Mouse (Mus musculus): ENCODE results near the gene Mrps7. TPM values are rescaled to one million over a fixed set of nuclear protein-coding genes. Genes with fewer than 3 reads are reported as not detected.

The Mrps7 gene
- 46.6 and 50.5 TPM in 2 replicates for polyA plus RNA-seq (2012; rRNA removed)

- H3K27ac ChIP-seq (ENCODE audit: insufficient read depth, low read length): peak within 1 kb of the TSS; percentile 100
- TF ChIP-seq POLR2A (IDR thresholded peaks at IDR 0.05; ENCODE audit: extremely low read depth, insufficient read depth, low read length): peak; percentile 54; the same call in 1 of the 2 replicates
- no peak for TF ChIP-seq CTCF (IDR thresholded peaks at IDR 0.05; ENCODE audit: extremely low read depth, insufficient read depth, low read length)
- H3K4me3 ChIP-seq (ENCODE audit: insufficient read depth, low read length): peak within 1 kb of the TSS; percentile 83
- peaks cover 11% of the 10 kb centered on the region for H3K4me1 ChIP-seq (ENCODE audit: control insufficient read depth, insufficient read depth, low read length)
Measured at GRCm38 (mm10) chr11:115603476-115604303, at the start of gene Mrps7, which contains the start of gene Gga3. Gene Mrps7, plus strand, starts transcription at chr11:115603925. Gene Gga3, minus strand, starts transcription at chr11:115604051.

DNA sequence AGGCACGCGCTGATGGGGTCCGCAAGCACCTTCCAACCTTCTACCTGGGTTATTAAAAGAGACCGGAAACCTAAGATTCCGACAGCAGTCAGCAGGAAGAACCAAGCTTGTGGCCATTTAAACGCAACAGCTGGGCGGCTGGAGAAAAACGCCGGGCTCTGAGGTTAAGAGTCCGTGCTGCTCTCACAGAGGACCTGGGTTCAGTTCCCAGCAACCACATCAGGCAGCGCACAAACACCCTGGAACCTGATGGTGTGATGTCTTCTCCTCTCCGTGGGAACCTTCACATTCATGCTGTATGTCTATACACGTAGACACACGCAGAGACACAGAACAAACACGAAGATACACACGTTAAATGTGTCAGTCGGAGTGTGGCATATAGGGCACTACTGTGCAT lies 48.0 kb upstream of the Mrps7 start:
- TF ChIP-seq CTCF (IDR thresholded peaks at IDR 0.05; ENCODE audit: extremely low read depth, insufficient read depth, low read length): no peak
- no peak for TF ChIP-seq POLR2A (IDR thresholded peaks at IDR 0.05; ENCODE audit: extremely low read depth, insufficient read depth, low read length)
- Histone ChIP-seq H3K4me3 (ENCODE audit: insufficient read depth, low read length) (no peak overlapping the region), H3K4me1 (ENCODE audit: control insufficient read depth, insufficient read depth, low read length) (no peaks in the 10 kb centered on the region), H3K27ac (ENCODE audit: insufficient read depth, low read length) (no peak overlapping the region)

GRCm38 (mm10) chr11:115563406-115563805 lies 40.3 kb upstream of the Mrps7 start:
- peak overlapping the region; percentile 76 for H3K4me3 ChIP-seq (ENCODE audit: insufficient read depth, low read length)
- no peak overlapping the region for H3K27ac ChIP-seq (ENCODE audit: insufficient read depth, low read length)
- no peak for TF ChIP-seq CTCF (IDR thresholded peaks at IDR 0.05; ENCODE audit: extremely low read depth, insufficient read depth, low read length)
- no peak for TF ChIP-seq POLR2A (IDR thresholded peaks at IDR 0.05; ENCODE audit: extremely low read depth, insufficient read depth, low read length)

DNA sequence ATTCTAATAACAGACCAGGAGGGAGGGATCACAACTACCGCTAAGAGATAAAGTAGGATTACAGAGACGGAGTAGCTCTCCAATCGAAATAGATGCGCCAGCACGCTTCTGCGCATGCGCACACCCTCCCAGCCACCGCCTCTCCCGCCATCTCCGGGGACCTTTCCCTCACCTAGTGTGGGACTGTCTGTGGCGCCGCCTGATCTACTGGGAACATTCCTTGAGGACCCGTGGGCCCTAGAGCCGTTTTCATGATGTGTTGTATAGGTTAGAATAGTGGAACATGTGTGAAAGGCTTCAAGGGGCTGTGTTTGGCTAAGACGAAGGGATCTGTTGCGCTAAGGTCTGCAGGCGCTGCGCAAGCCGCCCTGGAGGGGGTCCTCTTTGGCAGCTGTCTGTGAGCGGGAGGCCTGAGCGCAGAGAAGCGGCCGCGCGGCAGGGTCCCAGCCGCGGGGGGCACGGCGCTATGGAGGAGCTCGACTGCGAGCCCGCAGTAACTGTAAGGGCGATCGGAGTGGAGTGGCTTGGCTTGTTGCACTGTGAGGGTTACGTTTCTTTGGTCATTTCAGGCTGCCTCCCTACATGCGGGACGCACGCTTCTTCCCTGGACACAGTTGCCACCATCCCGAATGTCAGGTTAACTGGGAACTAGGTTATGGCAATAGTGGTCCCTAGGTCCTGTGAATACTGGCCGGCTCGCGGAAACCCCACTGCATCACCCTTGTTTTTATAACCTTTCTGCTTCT lies 39.5 kb upstream of the Mrps7 start, which contains the start of gene Nup85:
TSS of gene Nup85 (plus strand) at position 371 of the 746 bp plus-strand sequence.
- TF ChIP-seq CTCF (IDR thresholded peaks at IDR 0.05; ENCODE audit: extremely low read depth, insufficient read depth, low read length) (no peak), POLR2A (IDR thresholded peaks at IDR 0.05; ENCODE audit: extremely low read depth, insufficient read depth, low read length) (peak; percentile 60)
- Histone ChIP-seq H3K27ac (ENCODE audit: insufficient read depth, low read length) (peak within 1 kb of the TSS; percentile 93), H3K4me3 (ENCODE audit: insufficient read depth, low read length) (peak within 1 kb of the TSS; percentile 76), H3K4me1 (ENCODE audit: control insufficient read depth, insufficient read depth, low read length) (no peaks in the 10 kb centered on the region)

More at GRCm38 (mm10) chr11:115563406-115563805, 40.3 kb upstream of the Mrps7 start:
- no peaks in the 10 kb centered on the region for H3K4me1 ChIP-seq (ENCODE audit: control insufficient read depth, insufficient read depth, low read length)

DNA sequence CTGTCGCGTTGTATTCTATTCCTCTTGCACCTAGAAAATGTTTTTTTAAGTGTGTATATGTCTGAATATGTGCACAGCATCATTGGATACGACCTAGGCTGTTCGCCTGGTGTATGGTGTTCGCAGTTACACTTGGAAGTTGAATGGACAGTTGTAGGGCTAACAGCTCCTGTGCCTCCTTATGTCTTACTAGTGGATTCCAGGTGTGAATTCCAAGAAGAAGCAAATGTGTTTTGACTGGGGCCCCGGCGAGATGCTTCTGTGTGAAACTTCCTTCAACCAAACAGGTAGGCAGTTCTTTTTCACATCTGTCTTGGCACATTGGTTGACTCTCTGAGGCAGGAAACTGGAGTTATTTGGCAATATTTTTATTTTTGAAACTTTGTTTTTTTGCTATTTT lies 38.8 kb upstream of the Mrps7 start:
- no peak for TF ChIP-seq POLR2A (IDR thresholded peaks at IDR 0.05; ENCODE audit: extremely low read depth, insufficient read depth, low read length)
- TF ChIP-seq CTCF (IDR thresholded peaks at IDR 0.05; ENCODE audit: extremely low read depth, insufficient read depth, low read length): no peak
- Histone ChIP-seq H3K4me1 (ENCODE audit: control insufficient read depth, insufficient read depth, low read length) (no peaks in the 10 kb centered on the region), H3K4me3 (ENCODE audit: insufficient read depth, low read length) (peak overlapping the region; percentile 76), H3K27ac (ENCODE audit: insufficient read depth, low read length) (no peak overlapping the region)

- TF ChIP-seq POLR2A (IDR thresholded peaks at IDR 0.05; ENCODE audit: extremely low read depth, insufficient read depth, low read length) (no peak), CTCF (IDR thresholded peaks at IDR 0.05; ENCODE audit: extremely low read depth, insufficient read depth, low read length) (no peak)
- Histone ChIP-seq H3K4me1 (ENCODE audit: control insufficient read depth, insufficient read depth, low read length) (no peaks in the 10 kb centered on the region), H3K27ac (ENCODE audit: insufficient read depth, low read length) (no peak overlapping the region), H3K4me3 (ENCODE audit: insufficient read depth, low read length) (no peak overlapping the region)
Measured at GRCm38 (mm10) chr11:115579080-115579479, 24.6 kb upstream of the Mrps7 start.

GRCm38 (mm10) chr11:115582913-115583606 lies 20.7 kb upstream of the Mrps7 start:
- TF ChIP-seq CTCF (IDR thresholded peaks at IDR 0.05; ENCODE audit: extremely low read depth, insufficient read depth, low read length): no peak
- TF ChIP-seq POLR2A (IDR thresholded peaks at IDR 0.05; ENCODE audit: extremely low read depth, insufficient read depth, low read length): no peak
- no peak overlapping the region for H3K27ac ChIP-seq (ENCODE audit: insufficient read depth, low read length)

DNA sequence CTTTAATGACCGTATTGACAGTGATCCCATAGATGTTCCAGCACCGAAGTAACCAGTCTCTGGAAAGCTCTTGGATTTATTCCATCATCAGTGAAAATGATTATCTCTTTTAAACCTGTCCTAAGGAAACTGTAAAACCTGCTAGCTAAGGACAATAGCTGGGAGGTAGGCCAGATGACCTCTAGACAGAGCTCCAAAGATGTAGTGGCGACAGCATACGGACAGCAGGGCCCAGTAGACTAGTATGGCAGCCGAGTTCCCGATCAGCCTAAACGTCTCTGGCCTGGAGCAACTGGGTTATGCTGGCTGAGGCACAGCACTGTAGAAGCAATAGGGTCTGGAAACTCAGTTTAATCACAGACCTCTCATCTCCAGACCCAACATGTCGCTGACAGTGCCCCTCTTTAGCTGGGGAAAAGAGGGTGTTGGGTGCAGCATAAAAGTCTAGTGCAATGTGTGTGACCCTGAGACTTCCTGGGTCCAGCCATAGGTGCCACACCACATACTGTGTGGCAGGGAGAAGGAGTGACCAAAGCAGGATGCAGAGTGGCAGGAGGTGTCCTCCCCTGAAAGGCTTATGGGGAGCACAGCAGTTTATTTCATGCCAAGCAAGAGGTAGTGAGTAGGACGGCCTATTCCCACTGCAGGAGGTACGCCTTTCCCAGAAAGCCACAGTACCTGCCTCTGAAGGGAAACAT lies 19.2 kb upstream of the Mrps7 start:
- H3K4me1 ChIP-seq (ENCODE audit: control insufficient read depth, insufficient read depth, low read length): no peaks in the 10 kb centered on the region
- no peak for TF ChIP-seq CTCF (IDR thresholded peaks at IDR 0.05; ENCODE audit: extremely low read depth, insufficient read depth, low read length)
- no peak for TF ChIP-seq POLR2A (IDR thresholded peaks at IDR 0.05; ENCODE audit: extremely low read depth, insufficient read depth, low read length)
- no peak overlapping the region for H3K4me3 ChIP-seq (ENCODE audit: insufficient read depth, low read length)
- H3K27ac ChIP-seq (ENCODE audit: insufficient read depth, low read length): no peak overlapping the region

More at GRCm38 (mm10) chr11:115582913-115583606, 20.7 kb upstream of the Mrps7 start:
- no peak overlapping the region for H3K4me3 ChIP-seq (ENCODE audit: insufficient read depth, low read length)
- H3K4me1 ChIP-seq (ENCODE audit: control insufficient read depth, insufficient read depth, low read length): no peaks in the 10 kb centered on the region

Data from cortical plate, adult 2 months (tissue).